Mouse (Mus musculus) heart, postnatal 4 days (tissue): ENCODE measurements around the gene Stt3a. TPM values are rescaled to one million over a fixed set of nuclear protein-coding genes. Genes with fewer than 3 reads are reported as not detected.

Experiments used
- DNase-seq: peaks from one replicate; pipeline ENCODE4 v3.0.0; 2021
- total RNA-seq, 2 experiments: library from RNA; stranded (reverse); gene quantifications; 2 replicates each; pipeline ENCODE4 v1.2.3; 2021

Gene Stt3a
- total RNA-seq, 2 experiments from 2014 or later: 122 to 131 TPM

GRCm38 (mm10) chr9:36716624-36717023, 50.9 kb downstream of the Stt3a start:
- DNase-seq: no peak

- no peak for DNase-seq
Measured at GRCm38 (mm10) chr9:36707304-36707703, 60.2 kb downstream of the Stt3a start.

GRCm38 (mm10) chr9:36705923-36706322, 61.6 kb downstream of the Stt3a start:
- DNase-seq: no peak

- DNase-seq: no peak
Measured at GRCm38 (mm10) chr9:36694276-36694675, 73.2 kb downstream of the Stt3a start.

GRCm38 (mm10) chr9:36692920-36693319, 74.6 kb downstream of the Stt3a start, which contains the start of gene Acrv1:
Acrv1 (plus strand) TSS chr9:36693220.
- DNase-seq: no peak

GRCm38 (mm10) chr9:36687329-36687728, 80.2 kb downstream of the Stt3a start:
- peak; percentile 6 for DNase-seq

GRCm38 (mm10) chr9:36681424-36681823, 86.1 kb downstream of the Stt3a start:
- DNase-seq: no peak

Other genes with a start within 250 kb of the Stt3a start
- not detected for gene Gm5615, start 225.7 kb downstream of the Stt3a start, total RNA-seq
- gene Gm17689, start 185.0 kb downstream of the Stt3a start, total RNA-seq: not detected
- not detected for gene A630095E13Rik, start 124.3 kb downstream of the Stt3a start, total RNA-seq
- gene Acrv1, start 74.5 kb downstream of the Stt3a start, total RNA-seq: not detected
- 10 to 100 TPM; 13.6 to 16.7 TPM for gene Chek1, start 40.6 kb downstream of the Stt3a start, total RNA-seq
- gene Ei24, start 29.7 kb upstream of the Stt3a start, total RNA-seq: 10 to 100 TPM; 94.2 to 97.9 TPM
- 1 to 10 TPM in 1 of 2 experiments, under 1 TPM in 1; 0.91 to 1.4 TPM for gene Fez1, start 54.2 kb upstream of the Stt3a start, total RNA-seq